Mouse (Mus musculus) regulatory T cell (primary cell): ENCODE results near the gene Notch2.

Experiments used
- in situ Hi-C: fragments of 300-600 bp; cut with MboI, MseI; formaldehyde crosslinking; loops from one replicate; pipeline ENCODE4 v1.15.1; 2025; ENCODE audit warnings: high pct_unique_total_duplicates

The Notch2 gene

GRCm38 (mm10) chr3:97993920-97994545, 19.3 kb upstream of the Notch2 start:
- in situ Hi-C loops, result no loop called here

- in situ Hi-C loops, result no loop called here
Observed at GRCm38 (mm10) chr3:97994818-97995217, 18.5 kb upstream of the Notch2 start.

GRCm38 (mm10) chr3:97998349-97998748, 15.0 kb upstream of the Notch2 start:
- in situ Hi-C loops, result no loop called here

GRCm38 (mm10) chr3:98003558-98003957, 9.8 kb upstream of the Notch2 start:
- in situ Hi-C loops, result no loop called here

GRCm38 (mm10) chr3:98004231-98004630, 9.1 kb upstream of the Notch2 start:
- in situ Hi-C loops, result no loop called here

- in situ Hi-C loops, result no loop called here
Observed at GRCm38 (mm10) chr3:98005306-98005705, 8.0 kb upstream of the Notch2 start.

GRCm38 (mm10) chr3:98006046-98006691, 7.2 kb upstream of the Notch2 start:
- in situ Hi-C loops, result no loop called here

- in situ Hi-C loops, result no loop called here
Observed at GRCm38 (mm10) chr3:98006973-98007372, 6.4 kb upstream of the Notch2 start.

GRCm38 (mm10) chr3:98008143-98008542, 5.2 kb upstream of the Notch2 start:
- in situ Hi-C loops, result no loop called here

GRCm38 (mm10) chr3:98009190-98009840, 4.0 kb upstream of the Notch2 start:
- in situ Hi-C loops, result no loop called here

- in situ Hi-C loops, result loop anchor here (5.0 kb wide), 1 partner anchor 76 kb away; no protein-coding TSS in a partner anchor
Observed at GRCm38 (mm10) chr3:98013086-98013400, 284 bp upstream of the Notch2 start.

GRCm38 (mm10) chr3:98015205-98016171, 2.2 kb downstream of the Notch2 start:
- in situ Hi-C loops, result loop anchor here (5.0 kb wide), 1 partner anchor 317 kb away; no protein-coding TSS in a partner anchor

- in situ Hi-C loops, result loop anchor here (5.0 kb wide), 1 partner anchor 315 kb away; no protein-coding TSS in a partner anchor
Observed at GRCm38 (mm10) chr3:98016901-98017591, 3.7 kb downstream of the Notch2 start.

- in situ Hi-C loops, result loop anchor here (5.0 kb wide), 1 partner anchor 314 kb away; no protein-coding TSS in a partner anchor
Observed at GRCm38 (mm10) chr3:98018187-98018586, 4.9 kb downstream of the Notch2 start.

- in situ Hi-C loops, result no loop called here
Observed at GRCm38 (mm10) chr3:98020431-98021229, 7.3 kb downstream of the Notch2 start.

- in situ Hi-C loops, result no loop called here
Observed at GRCm38 (mm10) chr3:98024288-98024848, 11.0 kb downstream of the Notch2 start.

- in situ Hi-C loops, result no loop called here
Observed at GRCm38 (mm10) chr3:98025521-98025920, 12.2 kb downstream of the Notch2 start.

GRCm38 (mm10) chr3:98025921-98026880, 12.9 kb downstream of the Notch2 start:
- in situ Hi-C loops, result no loop called here

- in situ Hi-C loops, result no loop called here
Observed at GRCm38 (mm10) chr3:98027371-98027774, 14.0 kb downstream of the Notch2 start.
